Mouse (Mus musculus): ENCODE results near the gene Ppip5k2.

- TF ChIP-seq GATA1 (IDR thresholded peaks at IDR 0.05; ENCODE audit: borderline replicate concordance, low read length) (no peak), CTCF (IDR thresholded peaks at IDR 0.05; ENCODE audit: low read depth, low read length) (no peak), TAL1 (conservative IDR thresholded peaks at IDR 0.05; ENCODE audit: low read depth, low read length) (no peak)
These were observed 110.8 kb downstream of the Ppip5k2 start for GRCm38 (mm10) chr1:97659405-97659804.
